Mouse (Mus musculus) hindbrain, embryonic 16.5 days (tissue): ENCODE measurements around the gene AI854703. TPM values are rescaled to one million over a fixed set of nuclear protein-coding genes. Genes with fewer than 3 reads are reported as not detected.

Source experiments
- ATAC-seq: fragments of 200-750 bp; cut with Nextera tagmentation; 2 replicates; pipeline ENCODE4 v1.8.0; 2017; ENCODE audit warnings: moderate TSS enrichment, moderate library complexity
- H3K27ac ChIP-seq: fragments of 300-500 bp; sonication (generic); 2 replicates; pipeline ENCODE4 v1.5.1; 2014; ENCODE audit warnings: low read depth, mild to moderate bottlenecking, control low read depth, low read length, moderate library complexity
- H3K27me3 ChIP-seq: fragments of 300-500 bp; sonication (generic); replicated peaks from 2 replicates; pipeline ENCODE4 v1.6.1; 2014; ENCODE audit warnings: low read length; ENCODE audit not compliant: control insufficient read depth, insufficient read depth
- H3K36me3 ChIP-seq: fragments of 300-500 bp; sonication (generic); 2 replicates; pipeline ENCODE4 v1.6.1; 2014; ENCODE audit warnings: mild to moderate bottlenecking, low read length, moderate library complexity, mixed read lengths; ENCODE audit not compliant: control insufficient read depth, insufficient read depth
- H3K4me1 ChIP-seq: fragments of 300-500 bp; sonication (generic); 2 replicates; pipeline ENCODE4 v1.6.1; 2014; ENCODE audit warnings: low read depth, low read length; ENCODE audit not compliant: control insufficient read depth, insufficient read depth
- H3K4me2 ChIP-seq: fragments of 300-500 bp; sonication (generic); 2 replicates; pipeline ENCODE4 v1.6.1; 2014; ENCODE audit warnings: mild to moderate bottlenecking, low read length, control low read depth, moderate library complexity
- H3K4me3 ChIP-seq: fragments of 300-500 bp; sonication (generic); 2 replicates; pipeline ENCODE4 v1.5.1; 2014; ENCODE audit warnings: mild to moderate bottlenecking, low read length, control low read depth, moderate library complexity
- H3K9ac ChIP-seq: fragments of 300-500 bp; sonication (generic); 2 replicates; pipeline ENCODE4 v1.6.1; 2014; ENCODE audit warnings: low read depth, mild to moderate bottlenecking, control low read depth, low read length, moderate library complexity
- H3K9me3 ChIP-seq: fragments of 300-500 bp; sonication (generic); 2 replicates; pipeline ENCODE4 v1.6.1; 2014; ENCODE audit warnings: mild to moderate bottlenecking, low read length, moderate library complexity; ENCODE audit not compliant: control insufficient read depth
- WGBS: fragments of 180-500 bp; shearing (Covaris S2); extraction: QIAGEN DNeasy Blood & Tissue Kit; methylation state at CpG from one replicate; pipeline ENCODE4 v1.1.7; 2014; 5-methylcytosine and 5-hydroxymethylcytosine counted together
- polyA plus RNA-seq: library from polyadenylated mRNA; unstranded; fragments of >200 nt; fragmentation: Nextera tagmentation; extraction: Ambion mirVana; gene quantifications from 2 replicates; pipeline ENCODE4 v1.2.1, GENCODE M21; 2015

The AI854703 gene
- polyA plus RNA-seq, 1 experiment from 2014 or later, result 34.3 TPM

DNA sequence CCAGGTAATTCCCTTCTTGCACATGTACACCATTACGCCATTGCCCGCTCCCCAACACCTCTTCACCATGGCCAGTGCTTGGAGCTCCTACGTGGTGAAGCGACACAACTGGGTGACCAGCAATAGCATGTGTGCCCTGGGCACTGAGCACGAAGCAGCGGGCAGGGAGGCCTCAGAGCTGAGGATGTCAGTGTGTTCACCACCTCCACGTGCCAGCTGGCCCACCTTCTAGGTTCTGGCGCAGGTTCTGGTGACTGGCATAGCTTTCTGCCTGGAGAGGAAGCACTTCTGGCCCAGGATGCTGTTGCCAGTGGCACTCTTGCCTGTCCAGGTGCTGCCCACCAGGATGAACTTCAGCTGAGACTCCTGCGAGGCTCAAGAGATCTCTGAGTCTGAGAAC, 38.9 kb downstream of the AI854703 start:
- Histone ChIP-seq H3K4me3 (no peak overlapping the region), H3K36me3 (no peaks in the 10 kb centered on the region), H3K4me1 (no peaks in the 10 kb centered on the region), H3K27ac (no peak overlapping the region), H3K9ac (no peak overlapping the region), H3K27me3 (no peaks in the 10 kb centered on the region), H3K9me3 (no peaks in the 10 kb centered on the region), H3K4me2 (no peak overlapping the region)
- WGBS, result 95% methylated on average over 9 of the region's 9 CpGs
- no peak for ATAC-seq

DNA sequence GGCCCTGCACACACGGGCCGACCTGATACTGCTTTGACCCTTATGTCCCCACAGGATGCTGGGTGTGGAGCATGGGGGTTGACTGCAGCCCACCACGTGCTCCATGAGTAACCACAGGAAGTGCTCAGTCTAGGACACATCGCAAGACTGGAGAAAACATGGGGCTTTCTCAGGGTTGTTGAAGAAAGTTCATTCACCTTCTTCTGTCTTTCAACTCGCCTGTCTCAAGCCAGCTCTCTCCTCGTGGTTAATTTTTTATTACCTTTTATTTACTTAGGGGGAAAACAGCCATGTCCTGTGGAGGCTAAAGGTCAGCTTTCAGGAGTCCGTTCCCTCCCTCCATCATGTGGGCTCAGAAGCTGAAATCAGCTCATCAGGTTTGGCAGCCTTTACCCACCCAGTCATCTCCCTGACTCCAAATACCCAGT, 39.6 kb downstream of the AI854703 start:
- Histone ChIP-seq H3K4me1 (no peaks in the 10 kb centered on the region), H3K4me3 (no peak overlapping the region), H3K4me2 (no peak overlapping the region), H3K36me3 (no peaks in the 10 kb centered on the region), H3K9ac (no peak overlapping the region), H3K27me3 (no peaks in the 10 kb centered on the region), H3K9me3 (no peaks in the 10 kb centered on the region), H3K27ac (no peak overlapping the region)
- ATAC-seq, result no peak
- 63% methylated on average over 7 of the region's 7 CpGs for WGBS

DNA sequence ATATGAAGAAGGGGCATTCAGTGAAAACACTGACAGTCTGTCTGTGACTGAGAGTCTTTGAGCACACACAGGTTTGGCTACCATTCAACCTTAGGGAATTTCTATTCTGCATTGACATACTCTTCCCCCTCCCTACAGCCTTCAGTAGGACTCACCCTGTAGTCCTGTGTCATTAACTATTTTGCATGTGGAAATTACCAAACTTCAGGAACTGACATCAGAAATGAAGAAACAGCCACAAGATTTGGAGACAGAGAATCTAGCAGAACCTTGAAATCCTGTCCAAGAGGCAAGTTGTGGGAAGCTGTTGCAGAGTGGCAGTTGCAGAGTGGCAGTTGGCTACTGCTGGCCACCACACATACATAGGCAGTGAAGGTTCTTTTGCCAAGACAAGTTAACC, 41.5 kb downstream of the AI854703 start:
- H3K4me3 ChIP-seq, result no peak overlapping the region
- H3K36me3 ChIP-seq, result no peaks in the 10 kb centered on the region
- ATAC-seq, result no peak

DNA sequence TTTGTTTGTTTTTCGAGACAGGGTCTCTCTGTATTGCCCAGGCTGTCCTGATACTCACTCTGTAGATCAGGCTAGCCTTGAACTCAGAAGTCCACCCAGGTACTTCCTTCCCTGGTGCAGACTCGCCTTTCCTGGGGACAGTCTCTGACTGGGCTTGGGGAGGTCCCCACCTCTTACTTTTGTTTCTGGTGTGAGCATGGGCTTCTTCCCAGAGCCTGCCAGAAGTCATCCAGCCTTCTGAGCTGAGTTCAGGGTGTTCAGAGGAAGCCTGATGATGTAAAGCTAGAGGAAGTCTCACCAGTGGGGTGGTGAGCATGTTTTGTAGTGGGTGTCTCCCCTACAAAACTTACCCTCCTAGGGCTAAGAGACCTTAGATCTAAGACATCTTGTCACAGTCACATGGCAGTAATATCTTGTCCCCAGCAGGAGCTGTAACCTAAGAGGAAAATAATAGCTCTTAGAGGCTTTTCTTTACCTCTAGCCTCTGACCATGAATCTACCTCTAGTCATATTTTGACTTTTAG, 42.9 kb downstream of the AI854703 start:
- Histone ChIP-seq H3K4me3 (no peak overlapping the region), H3K4me2 (no peak overlapping the region), H3K27ac (no peak overlapping the region), H3K36me3 (no peaks in the 10 kb centered on the region), H3K4me1 (no peaks in the 10 kb centered on the region), H3K9me3 (no peaks in the 10 kb centered on the region), H3K9ac (no peak overlapping the region), H3K27me3 (no peaks in the 10 kb centered on the region)
- ATAC-seq, result no peak
- WGBS, result 71% methylated on average over 2 of the region's 2 CpGs

More for the DNA sequence above, 41.5 kb downstream of the AI854703 start:
- Histone ChIP-seq H3K4me2 (no peak overlapping the region), H3K9me3 (no peaks in the 10 kb centered on the region), H3K27me3 (no peaks in the 10 kb centered on the region), H3K4me1 (no peaks in the 10 kb centered on the region), H3K9ac (no peak overlapping the region), H3K27ac (no peak overlapping the region)

DNA sequence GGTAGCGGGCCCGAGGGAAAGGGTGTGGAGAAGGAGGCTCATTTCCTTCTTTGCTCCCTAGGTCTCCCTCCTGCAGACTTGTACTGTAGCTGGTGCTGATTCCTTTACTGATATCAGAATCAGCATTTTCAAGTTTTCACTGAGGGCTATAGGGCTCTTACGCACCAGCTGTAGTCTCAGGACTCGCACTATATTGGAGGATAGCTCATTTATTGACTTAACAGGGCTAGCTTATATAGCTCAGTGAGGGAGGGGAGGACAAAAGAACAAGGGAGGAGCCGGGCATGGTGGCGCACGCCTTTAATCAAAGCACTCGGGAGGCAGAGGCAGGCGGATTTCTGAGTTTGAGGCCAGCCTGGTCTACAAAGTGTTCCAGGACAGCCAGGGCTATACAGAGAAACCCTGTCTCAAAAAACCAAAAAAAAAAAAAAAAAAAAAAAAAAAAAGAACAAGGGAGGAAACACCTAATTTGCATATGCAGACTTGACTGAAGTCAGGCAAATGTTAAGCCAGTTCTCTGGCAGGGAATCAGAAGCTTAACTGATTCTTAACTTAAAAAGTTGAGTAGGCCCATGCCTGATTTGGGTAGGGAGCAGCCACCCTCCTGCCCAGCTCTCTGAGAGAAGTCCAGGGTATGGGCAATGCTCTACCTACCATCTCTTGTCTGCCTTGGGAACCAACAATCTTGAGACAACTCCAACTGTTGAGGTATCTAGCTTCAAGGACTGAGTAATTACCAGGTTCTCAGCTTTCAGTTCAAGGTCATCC, 47.9 kb downstream of the AI854703 start:
- 95% methylated on average over 9 of the region's 9 CpGs for WGBS
- H3K9ac ChIP-seq, result no peak overlapping the region
- no peaks in the 10 kb centered on the region for H3K27me3 ChIP-seq
- H3K4me1 ChIP-seq, result no peaks in the 10 kb centered on the region
- H3K36me3 ChIP-seq, result no peaks in the 10 kb centered on the region
- H3K4me2 ChIP-seq, result no peak overlapping the region
- H3K4me3 ChIP-seq, result no peak overlapping the region
- H3K9me3 ChIP-seq, result no peaks in the 10 kb centered on the region
- no peak overlapping the region for H3K27ac ChIP-seq
- ATAC-seq, result no peak

DNA sequence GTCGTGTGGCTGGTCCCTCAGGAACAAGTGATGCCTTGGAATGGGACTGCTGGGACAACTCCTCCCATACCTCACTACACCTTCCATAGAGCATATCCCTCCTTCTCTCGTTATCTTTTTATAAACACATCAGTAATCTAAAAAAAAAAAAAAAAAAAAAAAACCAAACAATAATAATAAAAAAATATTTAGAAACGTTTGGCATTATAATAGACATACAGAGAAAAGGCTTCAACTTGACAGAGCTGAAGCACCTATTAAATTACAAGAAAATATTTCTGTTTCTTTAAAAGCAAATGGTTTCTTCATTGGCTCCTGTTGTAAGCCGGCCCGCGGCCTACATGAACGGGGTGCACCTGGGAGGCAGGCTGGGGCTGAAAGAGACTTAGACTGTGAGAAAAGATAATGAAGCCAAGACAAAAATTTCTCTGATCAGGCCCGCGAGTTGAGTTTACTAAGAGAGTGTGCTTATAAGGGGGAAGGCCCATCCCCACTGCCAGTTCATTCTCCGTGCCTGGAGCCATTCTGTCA, 48.9 kb downstream of the AI854703 start:
- no peaks in the 10 kb centered on the region for H3K4me1 ChIP-seq
- no peaks in the 10 kb centered on the region for H3K27me3 ChIP-seq
- no peaks in the 10 kb centered on the region for H3K9me3 ChIP-seq
- no peak for ATAC-seq
- H3K9ac ChIP-seq, result no peak overlapping the region
- WGBS, result 49% methylated on average over 10 of the region's 10 CpGs
- H3K4me3 ChIP-seq, result no peak overlapping the region
- no peak overlapping the region for H3K27ac ChIP-seq
- H3K4me2 ChIP-seq, result peak overlapping the region; percentile 37
- no peaks in the 10 kb centered on the region for H3K36me3 ChIP-seq

DNA sequence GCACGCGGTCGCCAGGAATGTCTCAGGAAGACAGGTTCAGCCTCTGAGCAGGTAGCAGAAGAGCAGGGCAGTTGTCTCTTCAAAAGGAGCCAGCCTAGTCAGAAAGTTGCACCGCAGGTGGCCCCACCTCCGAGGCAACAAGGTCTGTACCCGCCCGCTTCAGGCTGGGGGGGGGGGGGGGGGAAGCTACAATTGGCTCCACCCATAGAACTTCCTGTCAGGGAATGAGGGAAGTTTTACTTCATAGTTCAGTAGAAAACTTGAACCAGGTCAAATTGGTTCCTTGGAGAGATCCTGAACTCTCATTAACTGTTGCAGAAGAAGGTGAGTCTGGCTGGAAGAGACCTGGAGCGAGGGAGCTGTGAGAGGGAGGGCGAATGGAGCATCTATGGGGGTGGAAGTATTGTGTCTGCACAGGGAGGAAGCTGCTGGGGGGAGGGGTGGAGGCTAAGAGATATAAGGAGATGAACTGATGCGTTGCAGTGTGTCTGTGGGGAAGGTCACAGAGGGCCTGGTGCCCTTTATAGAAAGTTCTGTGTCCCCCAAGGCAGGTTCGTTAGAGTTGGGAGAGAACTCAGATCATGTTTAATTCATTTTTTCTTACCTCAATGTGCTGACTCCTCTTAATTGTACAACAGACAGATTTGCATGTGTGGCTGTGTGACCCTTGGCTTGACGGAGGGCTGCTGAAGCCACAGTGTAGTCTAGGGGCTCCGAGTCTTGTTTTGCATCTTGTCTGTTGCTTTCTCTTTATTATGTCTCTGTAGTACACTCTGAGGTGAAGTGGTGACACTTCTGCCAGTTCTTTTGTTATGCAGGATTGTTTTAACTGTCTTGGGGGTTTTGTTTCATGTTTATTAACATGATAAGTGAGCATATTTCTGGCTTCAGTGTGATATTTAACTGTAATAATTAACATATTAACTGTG, 49.6 kb downstream of the AI854703 start, which contains the start of gene Gimap9:
Gene Gimap9, plus strand, starts transcription at position 199 of the 929 bp plus-strand sequence.
- no peak within 1 kb of the TSS for H3K27ac ChIP-seq
- 17% methylated on average over 13 of the region's 13 CpGs for WGBS
- H3K27me3 ChIP-seq, result no peaks in the 10 kb centered on the region
- H3K4me2 ChIP-seq, result peak within 1 kb of the TSS; percentile 37
- H3K36me3 ChIP-seq, result no peaks in the 10 kb centered on the region
- H3K9me3 ChIP-seq, result no peaks in the 10 kb centered on the region
- peak within 1 kb of the TSS; percentile 2; the same call in 1 of the 2 replicates for H3K4me3 ChIP-seq
- no peak within 1 kb of the TSS for H3K9ac ChIP-seq
- no peak for ATAC-seq
- no peaks in the 10 kb centered on the region for H3K4me1 ChIP-seq

DNA sequence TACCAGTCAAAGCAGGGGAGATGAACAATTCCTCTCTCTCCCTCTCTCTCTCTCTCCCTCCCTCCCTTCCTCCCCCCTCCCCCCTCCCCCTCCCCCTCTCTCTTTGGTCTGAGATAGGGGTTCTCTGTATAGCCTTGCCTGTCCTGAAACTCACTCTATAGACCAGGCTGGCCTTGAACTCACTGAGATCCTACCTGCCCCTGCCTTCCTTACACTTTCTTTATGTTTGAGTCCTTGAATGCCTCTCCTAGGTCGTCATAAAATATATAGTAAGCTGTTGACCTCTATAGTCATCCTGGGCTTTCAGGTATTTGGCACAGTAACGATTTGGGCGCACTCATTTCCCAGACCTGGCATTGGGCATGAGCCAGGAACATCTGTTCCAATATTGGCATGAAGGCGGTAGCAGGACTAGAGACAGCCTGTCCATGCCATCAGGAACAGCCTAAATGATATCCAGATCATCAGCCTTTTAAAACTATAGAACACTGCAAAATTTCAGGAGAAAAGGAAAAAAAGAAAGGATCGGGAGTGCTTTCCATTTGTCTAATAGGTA, 50.4 kb downstream of the AI854703 start:
- no peak overlapping the region for H3K4me2 ChIP-seq
- ATAC-seq, result no peak
- H3K27me3 ChIP-seq, result no peaks in the 10 kb centered on the region
- 74% methylated on average over 5 of the region's 5 CpGs for WGBS
- no peaks in the 10 kb centered on the region for H3K9me3 ChIP-seq
- H3K27ac ChIP-seq, result no peak overlapping the region
- no peaks in the 10 kb centered on the region for H3K36me3 ChIP-seq
- no peak overlapping the region for H3K4me3 ChIP-seq
- no peak overlapping the region for H3K9ac ChIP-seq
- no peaks in the 10 kb centered on the region for H3K4me1 ChIP-seq
